Mouse (Mus musculus) small intestine, adult 2 months (tissue): ENCODE data around the gene Ikzf3. TPM values are rescaled to one million over a fixed set of nuclear protein-coding genes. Genes with fewer than 3 reads are reported as not detected.

Experiments
- H3K27ac ChIP-seq: fragments of 200-500 bp; 2 replicates; pipeline ENCODE4 v1.5.1; 2012; ENCODE audit warnings: low read depth, low read length, control low read depth, inconsistent platforms; ENCODE audit not compliant: insufficient read depth
- H3K27me3 ChIP-seq: fragments of 200-500 bp; 2 replicates; pipeline ENCODE4 v1.6.1; 2012; ENCODE audit warnings: mild to moderate bottlenecking, moderate library complexity, low read length, inconsistent platforms; ENCODE audit not compliant: control insufficient read depth, insufficient read depth
- H3K36me3 ChIP-seq: fragments of 200-500 bp; 2 replicates; pipeline ENCODE4 v1.6.1; 2012; ENCODE audit warnings: mild to moderate bottlenecking, low read length, control low read depth, inconsistent platforms; ENCODE audit not compliant: control insufficient read depth, insufficient read depth
- H3K4me1 ChIP-seq: fragments of 200-500 bp; 2 replicates; pipeline ENCODE4 v1.6.1; 2012; ENCODE audit warnings: low read length, inconsistent platforms, mixed read lengths; ENCODE audit not compliant: control insufficient read depth, insufficient read depth, insufficient read length
- H3K4me3 ChIP-seq: fragments of 200-500 bp; 2 replicates; pipeline ENCODE4 v1.5.1; 2012; ENCODE audit warnings: low read depth, mild to moderate bottlenecking, control low read depth, inconsistent platforms, low read length, moderate library complexity
- CTCF ChIP-seq: fragments of 200-500 bp; IDR thresholded peaks from 2 replicates; pipeline ENCODE4 v1.5.1; 2012; ENCODE audit warnings: low read depth, mild to moderate bottlenecking, control low read depth, inconsistent platforms, low read length, moderate library complexity, mixed read lengths; ENCODE audit not compliant: insufficient replicate concordance, insufficient read length; ENCODE audit errors: extremely low read depth
- POLR2A ChIP-seq: fragments of 200-500 bp; IDR thresholded peaks from 2 replicates; pipeline ENCODE4 v1.6.1; 2012; ENCODE audit warnings: low read depth, mild to moderate bottlenecking, control low read depth, inconsistent platforms, low read length, moderate library complexity
- WGBS: fragments of 180-500 bp; shearing (Covaris S2); methylation state at CpG from one replicate; pipeline ENCODE4 v1.1.7; 2018; 5-methylcytosine and 5-hydroxymethylcytosine counted together
- polyA plus RNA-seq: library from polyadenylated mRNA; depleted of rRNA; stranded (reverse); fragments of >200 nt; gene quantifications from 2 replicates; pipeline ENCODE4 v1.2.3, GENCODE M21; 2012

Ikzf3 gene
- polyA plus RNA-seq, 1 experiment = 9.7 TPM

DNA sequence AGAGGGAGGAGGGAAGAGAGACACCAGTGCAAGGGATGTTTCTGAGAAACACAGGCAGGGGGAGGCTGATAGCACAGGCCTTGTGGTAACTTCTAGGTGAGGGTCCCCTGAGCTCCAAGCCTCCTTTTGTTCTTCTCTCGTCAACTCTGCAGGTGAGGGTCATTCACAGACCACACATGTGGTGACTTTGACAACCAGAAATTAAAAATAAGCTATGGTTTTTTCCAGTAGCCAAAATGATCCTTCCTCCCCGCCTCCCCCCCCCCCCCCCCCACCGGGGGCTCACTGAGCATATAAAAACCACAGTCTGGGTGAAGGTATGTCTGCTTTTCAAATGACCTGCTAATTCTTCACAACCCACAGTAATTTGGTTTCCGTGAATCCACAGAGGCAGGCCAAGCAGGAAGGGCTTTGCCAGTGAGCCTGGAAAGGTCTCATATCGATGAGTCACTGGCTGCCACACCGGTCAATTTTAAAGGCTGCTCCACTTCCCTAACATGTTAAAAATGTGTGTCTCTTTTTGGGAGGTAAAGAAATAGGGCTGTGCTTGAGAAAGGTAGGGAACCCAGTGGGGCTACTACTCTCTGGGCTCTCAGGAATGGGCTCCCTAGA is 84.6 kb downstream of the Ikzf3 start:
- TF ChIP-seq CTCF (no peak), POLR2A (no peak)
- WGBS = 36% methylated on average over 6 of the region's 6 CpGs

DNA sequence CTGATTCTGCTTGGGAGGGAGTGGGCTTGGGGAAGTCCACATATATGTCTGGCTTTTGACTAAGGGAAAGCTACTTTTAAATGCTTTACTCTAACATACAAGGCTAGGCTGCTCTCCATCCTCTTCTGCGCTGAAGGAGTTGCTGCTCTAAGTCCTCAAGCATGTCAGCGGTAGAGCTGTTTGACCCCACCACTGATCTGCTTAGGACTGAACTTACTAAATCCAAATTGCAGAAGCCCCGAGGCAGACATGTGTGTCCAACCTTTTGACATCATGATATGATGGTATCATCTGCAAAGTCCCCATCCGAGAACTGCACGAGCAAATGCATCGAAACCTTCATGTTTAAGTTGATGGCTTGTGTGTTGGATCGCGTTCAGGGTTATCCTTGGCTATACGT is 86.0 kb downstream of the Ikzf3 start:
- Histone ChIP-seq H3K27me3 (no peaks in the 10 kb centered on the region), H3K27ac (peak overlapping the region; percentile 63; the same call in 1 of the 2 replicates), H3K36me3 (peaks cover 11% of the 10 kb centered on the region), H3K4me3 (no peak overlapping the region), H3K4me1 (peaks cover 8% of the 10 kb centered on the region)
- WGBS = 84% methylated on average over 9 of the region's 9 CpGs
- TF ChIP-seq CTCF (no peak), POLR2A (no peak)

More for the DNA sequence above, 84.6 kb downstream of the Ikzf3 start:
- no peak overlapping the region for H3K4me3 ChIP-seq
- H3K36me3 ChIP-seq = no peaks in the 10 kb centered on the region
- 0 out of 2 replicates have a peak overlapping the region, but pooled peaks have one; percentile 19 for H3K27ac ChIP-seq
- no peaks in the 10 kb centered on the region for H3K27me3 ChIP-seq
- peaks cover 8% of the 10 kb centered on the region for H3K4me1 ChIP-seq

DNA sequence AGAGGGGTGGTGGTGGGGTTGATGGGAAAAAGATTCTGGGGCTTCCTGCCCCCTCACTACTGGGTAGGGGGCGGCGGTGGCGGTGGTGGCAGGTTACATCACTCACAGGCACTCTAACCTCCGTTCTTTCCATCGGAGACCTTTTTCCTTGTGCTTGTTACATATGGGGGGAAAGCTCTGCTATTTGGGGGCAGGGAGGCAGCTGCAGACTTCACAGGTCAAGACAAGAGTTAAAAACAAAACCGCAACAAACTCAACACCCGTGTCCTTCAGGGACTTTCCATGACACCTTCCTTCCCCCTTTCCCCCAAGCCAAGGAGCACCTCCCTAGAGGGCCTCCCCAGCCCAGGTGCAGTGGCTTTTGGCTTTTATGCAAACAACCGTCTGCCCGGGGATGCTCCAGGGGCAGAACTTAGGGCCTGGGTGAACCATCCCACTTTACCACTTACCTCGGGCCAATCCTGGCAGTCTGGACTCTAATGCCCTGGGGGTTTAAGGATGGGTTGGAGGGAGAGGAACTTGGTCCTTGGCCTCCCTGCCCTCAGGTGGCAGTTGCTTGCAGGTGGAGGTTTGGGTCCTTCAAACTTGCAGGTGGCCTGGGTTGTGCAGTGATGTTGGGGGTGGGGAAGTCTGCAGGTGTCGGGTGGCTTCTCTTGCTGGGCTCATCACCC is 86.6 kb downstream of the Ikzf3 start:
- peak overlapping the region; percentile 63 for H3K27ac ChIP-seq
- H3K4me3 ChIP-seq = 0 out of 2 replicates have a peak overlapping the region, but pooled peaks have one; percentile 2
- TF ChIP-seq POLR2A (no peak), CTCF (no peak)
- peaks cover 17% of the 10 kb centered on the region for H3K36me3 ChIP-seq
- H3K27me3 ChIP-seq = no peaks in the 10 kb centered on the region
- peaks cover 8% of the 10 kb centered on the region for H3K4me1 ChIP-seq
- 29% methylated on average over 11 of the region's 11 CpGs for WGBS

DNA sequence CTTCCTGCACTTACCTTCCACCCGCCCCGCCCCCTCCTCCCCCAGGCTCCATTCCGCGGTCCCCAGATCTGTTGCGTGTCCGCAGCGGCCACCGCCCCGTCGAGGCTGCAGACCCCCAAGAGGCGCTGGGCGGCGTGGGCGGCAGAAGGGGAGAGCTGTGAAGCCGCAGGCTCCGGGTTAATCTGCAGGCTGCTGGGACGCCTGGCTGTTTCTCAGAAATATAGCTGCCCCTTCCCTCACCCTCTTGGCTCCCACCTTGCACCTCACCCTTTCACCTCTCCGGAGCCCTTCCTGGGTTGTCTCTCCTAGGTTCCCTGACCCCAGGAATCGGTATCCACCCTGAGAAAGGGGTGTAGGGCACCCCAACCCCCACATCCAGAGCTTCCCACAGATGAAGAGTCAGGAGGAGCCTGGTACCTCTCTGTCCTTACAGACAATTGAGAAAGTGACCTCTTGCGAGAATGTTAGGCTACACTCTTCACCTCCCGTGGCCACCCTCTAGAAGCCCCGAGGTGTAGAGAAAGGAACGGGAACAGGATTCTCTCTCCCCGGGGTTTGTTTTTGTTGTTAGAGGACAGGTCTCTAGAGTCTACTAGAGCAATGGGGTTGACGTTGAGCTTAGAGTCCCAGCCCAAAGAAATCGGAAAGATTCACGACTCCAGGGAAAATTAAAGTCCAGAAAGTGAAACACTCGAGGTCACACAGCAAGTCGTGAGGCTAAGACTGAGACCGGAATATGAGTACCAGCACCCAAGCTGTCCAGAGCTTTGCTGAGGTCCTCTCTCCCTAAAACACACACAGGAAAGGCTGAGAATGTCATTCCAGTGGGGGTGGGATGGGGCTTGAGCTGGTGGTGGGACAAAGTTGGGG is 87.5 kb downstream of the Ikzf3 start:
- Histone ChIP-seq H3K4me1 (peaks cover 8% of the 10 kb centered on the region), H3K4me3 (peak overlapping the region; percentile 92), H3K36me3 (peaks cover 26% of the 10 kb centered on the region), H3K27ac (peak overlapping the region; percentile 30), H3K27me3 (no peaks in the 10 kb centered on the region)
- TF ChIP-seq POLR2A = no peak
- TF ChIP-seq CTCF = no peak
- 4% methylated on average over 30 of the region's 30 CpGs for whole genome bisulfite sequencing

DNA sequence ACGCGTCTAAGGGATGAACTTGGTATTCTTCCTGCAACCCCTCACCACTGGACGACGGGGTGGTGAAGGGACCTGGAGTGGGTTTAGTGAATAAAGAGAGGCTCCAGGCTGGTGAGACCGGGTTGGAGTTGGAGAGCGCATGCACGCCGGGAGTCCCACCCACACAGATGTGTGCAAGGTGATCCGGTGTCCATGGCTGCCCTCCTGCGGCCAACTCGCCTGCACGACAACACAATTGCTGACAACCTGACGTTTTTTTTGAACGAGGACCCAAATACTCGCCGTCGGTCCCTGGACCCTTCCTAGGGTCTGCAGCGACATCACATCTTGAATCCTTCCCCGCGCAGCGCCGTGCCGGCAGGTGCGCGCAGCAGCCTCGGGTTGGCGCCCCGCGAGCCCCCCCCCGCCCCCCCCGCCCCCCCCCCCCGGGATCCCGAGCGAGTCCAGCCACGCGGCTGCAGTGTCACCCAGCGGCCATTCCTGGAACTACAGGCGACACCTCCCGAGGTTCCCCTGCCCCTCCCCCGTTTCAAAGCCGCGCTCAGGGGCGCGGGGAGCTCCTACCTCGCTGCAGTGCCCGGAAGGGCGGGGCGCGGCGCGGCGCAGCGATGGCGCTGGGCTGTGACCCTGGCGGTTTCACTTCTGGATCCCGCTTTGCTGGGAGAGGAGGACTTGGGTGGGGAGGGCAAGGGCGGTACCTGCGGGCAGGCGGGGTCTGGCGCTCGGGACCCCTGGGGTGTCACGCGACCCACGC is 88.3 kb downstream of the Ikzf3 start:
- WGBS = 1% methylated on average over 62 of the region's 64 CpGs
- peak overlapping the region; percentile 45; the same call in 1 of the 2 replicates for H3K27ac ChIP-seq
- peaks cover 33% of the 10 kb centered on the region for H3K36me3 ChIP-seq
- H3K4me3 ChIP-seq = peak overlapping the region; percentile 92
- TF ChIP-seq CTCF = peak; percentile 60
- no peak; the same call in 1 of the 2 replicates for TF ChIP-seq POLR2A
- no peaks in the 10 kb centered on the region for H3K27me3 ChIP-seq
- H3K4me1 ChIP-seq = peaks cover 8% of the 10 kb centered on the region

DNA sequence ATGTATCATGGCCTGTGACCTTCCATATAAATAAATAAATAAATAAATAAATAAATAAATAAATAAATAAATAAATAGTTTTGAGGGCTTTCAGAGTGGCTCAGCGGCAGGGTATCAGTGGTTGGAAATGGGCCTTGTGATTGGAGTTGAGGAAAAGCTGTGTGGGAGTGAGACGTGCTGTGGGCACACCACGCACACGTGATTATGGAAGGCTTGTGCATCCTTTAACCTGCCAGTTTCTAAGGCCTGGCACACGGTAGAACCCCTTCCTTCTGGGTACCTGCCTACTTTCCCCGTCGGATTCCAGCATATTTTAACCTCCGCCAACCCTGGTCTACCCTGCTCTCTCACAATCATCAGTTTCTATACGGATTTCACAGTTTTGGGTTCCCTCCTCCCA is 88.9 kb downstream of the Ikzf3 start:
- Histone ChIP-seq H3K4me1 (peaks cover 8% of the 10 kb centered on the region), H3K4me3 (peak overlapping the region; percentile 92), H3K27me3 (no peaks in the 10 kb centered on the region), H3K36me3 (peaks cover 38% of the 10 kb centered on the region), H3K27ac (peak overlapping the region; percentile 45; the same call in 1 of the 2 replicates)
- 14% methylated on average over 9 of the region's 9 CpGs for WGBS
- TF ChIP-seq CTCF (no peak), POLR2A (no peak)
